Mouse (Mus musculus): ENCODE data around the gene Hps4. TPM values are rescaled to one million over a fixed set of nuclear protein-coding genes. Genes with fewer than 3 reads are reported as not detected.

Hps4 gene
- 51.7 and 51.8 TPM in 2 replicates for polyA plus RNA-seq (2012; rRNA removed)

GRCm38 (mm10) chr5:112342463-112343204 lies at the start of gene Hps4, which contains the start of gene Srrd:
Hps4 (plus strand) TSS chr5:112343083.
Srrd (minus strand) TSS chr5:112343040.

GRCm38 (mm10) chr5:112325546-112326445 lies 17.1 kb upstream of the Hps4 start, which contains the start of gene Tfip11:
Tfip11 (plus strand) TSS chr5:112326358.

GRCm38 (mm10) chr5:112355910-112356309 lies 13.0 kb downstream of the Hps4 start, which contains the start of gene Gm6583:
Gm6583 (minus strand) TSS chr5:112356033.

GRCm38 (mm10) chr5:112394779-112395443 lies 52.0 kb downstream of the Hps4 start, which contains the start of gene Asphd2:
Asphd2 (minus strand) TSS chr5:112394866.

Other genes starting within 250 kb of the Hps4 start
- gene Cryba4, start 90.6 kb upstream of the Hps4 start, polyA plus RNA-seq (2012; rRNA removed), result 1.2 TPM in 2 replicates
- 0.76 and 1.1 TPM in 2 replicates for gene Crybb1, start 87.3 kb upstream of the Hps4 start, polyA plus RNA-seq (2012; rRNA removed)
- 26.9 and 28.6 TPM in 2 replicates for gene Tpst2, start 66.4 kb upstream of the Hps4 start, polyA plus RNA-seq (2012; rRNA removed)
- gene Tfip11, start 16.7 kb upstream of the Hps4 start, polyA plus RNA-seq (2012; rRNA removed), result 37.8 and 40.4 TPM in 2 replicates
- gene Srrd, start within 50 bp of the Hps4 start, polyA plus RNA-seq (2012; rRNA removed), result 75.4 and 76.0 TPM in 2 replicates
- gene Gm6583, start 12.9 kb downstream of the Hps4 start, polyA plus RNA-seq (2012; rRNA removed), result 0.06 TPM in 1 of 2 replicates, not detected in the other
- 80.9 and 85.0 TPM in 2 replicates for gene Asphd2, start 51.8 kb downstream of the Hps4 start, polyA plus RNA-seq (2012; rRNA removed)
- gene Gm6588, start 106.3 kb downstream of the Hps4 start, polyA plus RNA-seq (2012; rRNA removed), result not detected in 2 replicates
- gene Sez6l, start 234.1 kb downstream of the Hps4 start, polyA plus RNA-seq (2012; rRNA removed), result 61.7 and 66.0 TPM in 2 replicates

Data from central nervous system, embryonic 14 days (tissue).